Mouse (Mus musculus) ovary, postnatal 14 days (tissue): ENCODE data around the gene Wfdc16.

Experiments
- DNase-seq: peaks from one replicate; pipeline ENCODE4 v3.0.0; 2022; ENCODE audit warnings: low spot score

Gene Wfdc16

GRCm38 (mm10) chr2:164638696-164639095 is at the start of gene Wfdc16:
Gene Wfdc16 (minus strand): TSS chr2:164638796.
- DNase-seq = no peak

- no peak for DNase-seq
Measured at GRCm38 (mm10) chr2:164684807-164685206, 46.2 kb upstream of the Wfdc16 start, which contains the start of gene Wfdc13. Gene Wfdc13 (plus strand): TSS chr2:164685107.

DNA sequence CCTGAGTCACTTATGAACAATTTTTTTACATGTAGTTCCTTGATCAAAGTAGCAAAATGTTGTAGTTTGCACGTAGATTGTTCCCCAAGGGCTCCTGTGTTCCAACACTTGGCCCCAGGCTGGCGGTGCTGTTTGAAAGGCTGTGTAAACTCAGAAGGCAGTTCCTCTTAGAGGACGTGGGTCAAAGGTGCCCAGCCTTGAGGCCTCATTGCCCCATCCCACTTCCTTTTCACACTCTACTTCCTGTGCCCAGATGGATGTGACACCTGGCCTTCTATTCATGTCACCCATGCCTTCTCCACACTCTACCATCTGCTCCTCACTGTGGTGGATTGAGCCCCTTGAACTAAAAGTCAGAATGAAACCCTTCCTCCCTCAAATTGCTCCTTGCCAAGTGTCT is 41.3 kb upstream of the Wfdc16 start:
- no peak for DNase-seq

- peak; percentile 60 for DNase-seq
Measured at GRCm38 (mm10) chr2:164678848-164679625, 40.4 kb upstream of the Wfdc16 start.

- no peak for DNase-seq
Measured at GRCm38 (mm10) chr2:164676916-164677685, 38.5 kb upstream of the Wfdc16 start.

DNA sequence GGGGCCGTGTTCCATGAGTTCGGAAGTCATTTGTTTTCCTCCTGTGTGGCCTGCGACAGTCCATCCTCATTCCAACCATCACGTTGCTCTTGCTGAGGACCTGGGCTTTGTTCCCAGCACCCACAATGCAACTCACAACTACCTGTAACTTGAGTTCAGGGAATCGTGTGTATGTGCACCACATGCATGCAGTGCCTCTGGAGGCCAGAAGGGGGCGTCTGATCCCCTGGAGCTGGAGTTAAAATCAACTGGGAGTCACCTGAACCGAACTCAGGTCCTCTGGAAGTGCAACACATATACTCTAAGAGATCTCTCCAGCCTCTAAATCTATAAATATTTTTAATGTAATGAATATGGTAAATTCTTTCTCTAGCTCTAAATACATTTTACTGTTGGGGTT is 37.5 kb upstream of the Wfdc16 start:
- no peak for DNase-seq

DNA sequence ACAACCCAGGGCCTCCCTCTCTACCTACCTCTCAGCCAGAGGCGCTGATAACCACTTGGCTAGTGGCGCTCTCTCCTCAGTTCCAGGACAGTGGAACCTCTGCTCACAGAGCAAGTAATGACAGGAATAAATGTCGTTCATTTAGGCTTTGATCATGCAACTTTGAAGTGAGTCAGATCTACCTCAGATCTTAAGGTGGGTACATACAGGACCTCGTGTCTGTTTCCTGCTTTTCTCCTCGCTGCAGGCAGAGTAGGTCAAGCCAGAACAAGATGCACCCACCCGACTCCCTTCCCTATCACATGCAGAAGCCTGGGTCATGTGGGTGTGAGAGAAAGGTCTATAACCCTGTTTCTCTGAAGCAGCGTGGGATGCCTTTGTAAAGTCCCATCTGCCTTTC is 35.4 kb upstream of the Wfdc16 start, which contains the start of gene Wfdc11:
Gene Wfdc11 (minus strand): TSS at position 101 of the 400 bp plus-strand sequence.
- DNase-seq = no peak

DNA sequence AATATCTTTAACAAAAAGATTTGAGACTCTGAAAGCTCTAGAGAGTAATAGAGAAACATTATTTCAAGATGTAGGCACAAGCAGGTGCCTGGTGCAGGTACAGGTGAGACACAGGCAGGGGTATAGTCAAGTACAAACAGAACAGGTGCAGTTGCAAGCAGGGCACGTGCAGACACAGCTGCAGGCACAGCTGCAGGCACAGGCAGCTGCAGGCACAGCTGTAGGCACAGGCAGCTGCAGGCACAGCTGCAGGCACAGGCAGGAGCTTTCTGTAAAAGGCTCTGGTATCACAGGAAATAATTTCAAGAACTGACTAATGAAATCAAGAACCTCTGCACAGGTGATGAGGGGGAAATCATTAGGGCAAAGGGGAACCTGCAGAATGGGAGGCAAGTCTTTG is 32.3 kb upstream of the Wfdc16 start:
- no peak for DNase-seq

- no peak for DNase-seq
Measured at GRCm38 (mm10) chr2:164670261-164670660, 31.7 kb upstream of the Wfdc16 start.

DNA sequence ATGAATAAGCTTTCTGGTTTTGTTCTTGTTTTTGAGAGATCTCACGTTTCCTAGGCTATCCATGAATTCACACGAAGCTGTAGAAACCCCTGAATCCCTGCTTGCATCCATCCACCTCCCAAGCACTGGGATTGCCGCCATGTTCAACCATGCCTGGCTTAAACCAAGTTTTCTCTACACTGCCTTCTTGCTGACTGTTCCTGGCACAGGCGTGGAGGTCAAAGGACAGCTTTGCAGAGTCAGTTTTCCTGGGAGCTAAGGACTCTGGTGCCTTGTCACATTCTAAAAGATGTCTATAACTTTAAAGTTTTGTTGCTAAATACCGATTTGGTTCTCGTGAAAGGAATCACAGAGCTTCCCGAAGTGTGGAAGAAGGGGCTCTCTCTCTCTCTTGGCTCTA is 26.3 kb upstream of the Wfdc16 start:
- no peak for DNase-seq

GRCm38 (mm10) chr2:164656483-164656882 is 17.9 kb upstream of the Wfdc16 start, which contains the start of gene Wfdc9:
Gene Wfdc9 (minus strand): TSS chr2:164656583.
- DNase-seq = no peak

- peak; percentile 48 for DNase-seq
Measured at GRCm38 (mm10) chr2:164655858-164656257, 17.3 kb upstream of the Wfdc16 start, which contains the start of gene Wfdc10. Gene Wfdc10 (plus strand): TSS chr2:164656046.

DNA sequence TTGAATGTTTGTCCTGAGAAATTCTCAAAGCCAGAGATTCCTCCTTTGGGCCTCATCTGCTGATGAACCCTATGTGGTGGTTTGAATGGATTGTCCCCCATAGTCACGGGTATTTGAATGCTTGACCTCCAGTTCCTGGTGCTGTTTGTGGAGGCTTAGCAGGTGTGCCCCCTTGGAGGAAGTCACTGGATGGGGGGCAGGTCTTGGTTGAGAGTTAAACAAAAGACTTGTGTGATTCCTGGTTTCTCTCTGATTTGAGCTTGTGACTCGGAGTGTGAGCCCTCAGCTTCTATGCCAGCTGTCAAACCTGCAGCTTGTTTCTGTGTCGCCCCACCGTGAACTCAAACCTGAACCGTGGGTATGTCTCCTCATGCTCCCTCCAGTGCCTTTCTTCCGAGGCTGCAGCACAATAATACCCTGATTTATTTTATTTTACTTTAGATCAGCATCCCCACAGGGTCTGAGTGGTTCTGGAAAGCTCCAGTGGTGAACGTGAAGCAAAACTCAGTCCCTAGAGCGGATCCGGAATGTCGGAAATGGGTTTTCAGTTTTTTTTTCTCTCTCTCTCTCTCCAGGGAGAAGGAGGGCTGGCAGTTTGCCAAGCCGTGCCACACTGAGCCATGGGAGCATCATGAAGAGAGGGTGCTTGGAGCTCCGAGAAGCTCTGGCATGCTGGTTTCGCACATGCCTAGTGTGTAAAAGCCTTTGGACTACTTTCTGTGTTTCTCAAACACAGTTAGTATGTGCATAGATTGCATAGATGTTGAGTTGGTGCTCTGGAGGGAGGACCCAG is 3.5 kb upstream of the Wfdc16 start:
- no peak for DNase-seq

DNA sequence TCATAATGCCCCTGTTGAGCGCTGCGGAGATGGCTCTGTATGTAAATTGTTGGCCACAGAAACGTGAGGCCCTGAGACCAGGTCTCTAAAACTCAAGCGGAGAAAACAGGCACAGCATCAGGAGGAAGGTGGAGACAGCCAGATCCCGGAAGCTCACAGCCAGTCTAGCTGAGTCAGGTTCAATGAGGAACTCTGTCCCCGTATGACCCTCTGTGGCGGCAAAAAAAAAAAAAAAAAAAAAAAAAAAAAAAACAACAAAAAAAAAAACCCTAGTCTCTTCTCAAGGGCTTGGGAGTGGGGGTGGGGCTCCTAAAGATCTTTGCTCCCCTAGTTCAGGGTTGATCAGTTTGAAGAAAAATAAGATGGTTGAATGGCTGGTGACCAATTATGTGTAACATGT is 2.5 kb upstream of the Wfdc16 start:
- no peak for DNase-seq

DNA sequence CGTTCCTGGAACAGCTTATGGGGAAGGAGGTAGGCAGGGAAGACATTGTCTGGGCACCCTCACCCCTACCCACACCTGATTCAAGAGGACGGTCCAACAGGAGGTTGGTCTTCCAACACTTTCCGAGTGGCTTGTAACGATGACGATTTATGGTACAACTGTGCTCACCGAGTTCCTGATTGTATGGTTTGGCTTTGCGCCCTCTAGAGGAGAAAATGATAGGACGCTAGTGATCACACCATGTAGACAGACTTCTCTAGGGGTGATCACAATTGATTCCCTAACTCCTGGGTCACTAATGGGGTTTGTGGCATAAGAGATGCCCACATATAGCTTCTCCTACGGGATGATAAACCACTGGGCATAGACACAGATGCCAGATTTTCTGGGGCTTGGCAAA is 3.3 kb downstream of the Wfdc16 start:
- DNase-seq = no peak

DNA sequence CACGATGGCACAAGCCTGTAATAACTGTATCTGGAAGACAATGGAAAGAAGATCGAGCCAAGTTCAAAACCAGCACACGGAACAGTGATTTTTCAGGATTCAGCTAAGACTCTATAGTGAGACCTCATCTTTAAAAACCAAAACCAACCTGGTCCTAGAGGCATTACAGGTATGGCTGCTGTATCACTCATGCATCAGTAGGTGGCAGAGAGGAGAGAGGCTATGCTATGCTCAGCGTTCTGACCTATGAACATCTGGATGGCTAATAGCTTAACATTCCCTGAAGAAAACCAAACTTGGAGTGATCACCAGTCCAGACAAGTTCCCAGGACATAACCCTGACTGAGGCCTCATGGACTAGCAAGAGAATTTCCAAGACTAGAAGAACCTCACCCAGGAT is 16.8 kb downstream of the Wfdc16 start:
- DNase-seq = no peak

DNA sequence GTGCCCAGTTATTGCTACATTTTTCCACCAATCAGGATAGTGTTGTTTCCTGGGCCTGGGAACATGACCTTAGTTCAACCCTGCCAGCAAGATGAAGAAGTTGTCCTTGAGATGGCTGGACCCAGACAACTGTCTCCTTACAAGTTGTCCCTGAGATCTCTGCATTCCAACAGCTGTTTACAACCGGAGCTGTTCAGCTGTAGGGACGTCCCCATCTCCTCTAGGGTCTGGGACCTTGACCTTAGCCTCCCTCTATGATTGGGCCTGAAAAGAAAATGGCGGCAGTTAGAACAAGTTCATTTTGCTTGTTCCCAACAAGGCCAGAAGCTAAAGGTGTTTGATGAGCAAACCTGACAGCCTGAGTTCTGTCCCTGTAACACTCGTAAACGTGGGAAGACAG is 19.5 kb downstream of the Wfdc16 start:
- DNase-seq = no peak

GRCm38 (mm10) chr2:164615386-164615785 is 23.2 kb downstream of the Wfdc16 start:
- DNase-seq = no peak

DNA sequence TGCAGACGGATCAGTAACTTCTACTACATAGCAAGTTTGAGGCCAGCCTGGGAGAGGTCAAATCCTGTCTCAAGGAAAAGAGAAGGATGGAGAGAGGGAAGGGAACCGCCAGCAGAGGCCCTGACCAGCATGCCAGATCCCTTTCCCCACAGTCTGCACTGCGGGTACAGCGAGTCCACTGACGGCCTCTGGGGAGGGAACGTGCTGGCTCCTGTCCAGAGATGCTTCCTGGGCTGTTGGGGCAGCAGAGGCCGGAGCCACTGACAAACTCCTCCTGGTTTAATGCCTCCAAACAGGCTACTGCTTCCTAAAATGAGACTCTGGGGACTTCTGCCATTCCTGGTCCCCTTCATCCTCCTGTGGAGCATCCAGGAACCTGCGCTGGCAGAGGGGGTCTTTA is 25.1 kb downstream of the Wfdc16 start, which contains the start of the genes Wfdc6b and Wfdc8:
Gene Wfdc6b (plus strand): TSS at position 52 of the 400 bp plus-strand sequence.
Gene Wfdc8 (minus strand): TSS at position 156 of the 400 bp plus-strand sequence.
- peak; percentile 36 for DNase-seq

GRCm38 (mm10) chr2:164608781-164609180 is 29.8 kb downstream of the Wfdc16 start:
- no peak for DNase-seq

- no peak for DNase-seq
Measured at GRCm38 (mm10) chr2:164604411-164604810, 34.2 kb downstream of the Wfdc16 start.

GRCm38 (mm10) chr2:164603482-164603881 is 35.1 kb downstream of the Wfdc16 start:
- DNase-seq = no peak
